Mouse (Mus musculus): ENCODE measurements around the gene Cept1.

DNA sequence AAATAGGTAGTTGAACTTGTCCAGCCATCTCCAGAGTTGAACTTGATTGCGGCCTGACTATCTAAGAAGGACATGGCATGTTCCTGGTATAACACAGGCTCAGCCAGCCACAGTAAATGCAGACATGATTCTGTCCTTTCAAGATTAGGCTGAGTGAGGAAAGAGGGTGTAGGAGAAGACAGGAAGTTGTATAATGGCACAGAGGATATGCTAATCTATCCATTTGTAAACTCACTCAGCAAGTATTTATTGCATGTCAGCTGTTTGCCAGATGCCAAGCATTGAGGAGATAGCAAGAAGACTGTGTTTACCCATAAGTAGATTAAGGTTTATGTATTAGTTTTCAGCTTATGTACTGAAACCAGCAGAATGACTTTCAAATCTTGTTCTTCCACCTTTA, 54.9 kb downstream of the Cept1 start:
- TF ChIP-seq CTCF (IDR thresholded peaks at IDR 0.05) (no peak), POLR2A (IDR thresholded peaks at IDR 0.05; ENCODE audit: insufficient read depth, low read depth, low read length) (no peak)

All from heart, adult 2 months (tissue).